Mouse (Mus musculus) naive thymus-derived CD4-positive, alpha-beta T cell, adult 2 months (primary cell): ENCODE measurements around the gene Atxn1.

Experiments used
- DNase-seq: peaks from one replicate; pipeline ENCODE4 v3.0.0-alpha.2; 2011; ENCODE audit warnings: low read depth

Atxn1 gene

DNA sequence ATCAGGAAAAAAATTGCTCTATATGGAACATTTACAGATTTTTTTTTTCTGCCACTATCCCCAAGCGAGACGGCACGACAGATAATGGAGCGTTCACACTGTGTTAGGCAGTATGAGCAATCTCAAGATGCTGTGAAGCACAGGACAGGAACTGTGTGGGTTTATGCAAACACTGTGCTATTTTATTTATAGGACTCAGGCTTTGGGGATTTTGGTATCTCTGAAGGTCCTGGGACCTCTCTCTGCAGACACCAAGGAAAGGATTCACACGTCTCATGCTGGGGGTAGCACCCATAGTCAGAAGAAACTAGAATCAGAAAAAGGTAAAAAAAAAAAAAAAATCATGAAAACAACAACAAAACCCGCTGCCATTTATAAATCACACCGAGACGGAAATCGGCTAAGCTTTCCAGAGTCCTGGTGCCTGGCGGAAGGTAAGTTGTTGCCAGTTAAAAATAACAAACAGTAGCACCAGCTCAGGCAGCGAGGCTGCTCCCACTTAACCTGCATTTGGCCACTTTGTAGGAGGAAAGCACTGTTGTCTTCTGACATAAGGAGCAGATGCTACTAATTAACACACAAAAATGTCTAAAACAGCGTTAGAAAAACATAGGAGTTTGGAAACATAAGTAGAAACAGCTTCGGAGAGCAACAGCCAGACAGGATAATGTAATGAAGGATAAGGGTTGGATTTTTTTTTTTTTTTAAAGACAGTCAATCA lies 102.8 kb downstream of the Atxn1 start:
- DNase-seq = no peak

DNA sequence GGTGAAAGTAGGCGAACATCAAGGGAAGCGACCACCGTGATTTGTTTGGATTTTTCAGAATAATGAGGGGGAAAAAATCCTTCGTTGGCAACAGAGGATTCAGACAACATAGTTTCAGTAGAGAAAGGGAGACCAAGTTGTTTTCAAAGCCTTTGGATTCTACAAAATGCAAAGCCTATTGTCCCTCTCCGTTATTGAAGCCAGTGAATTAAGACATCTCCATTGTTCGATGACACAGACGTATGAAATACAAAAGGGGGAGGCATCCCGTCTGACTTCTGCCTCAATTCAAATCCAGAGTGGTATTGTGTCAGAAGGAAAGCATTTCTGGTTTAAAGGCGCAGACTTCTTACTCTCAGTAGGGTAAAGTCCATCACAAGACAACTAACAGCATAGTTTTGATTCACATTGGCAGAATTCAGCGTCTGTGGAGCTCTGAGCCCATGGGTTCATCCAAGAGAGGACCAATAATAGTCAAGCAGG lies 103.7 kb downstream of the Atxn1 start:
- DNase-seq = no peak

- DNase-seq = no peak
Measured at GRCm38 (mm10) chr13:45859081-45859709, 105.6 kb downstream of the Atxn1 start.

DNA sequence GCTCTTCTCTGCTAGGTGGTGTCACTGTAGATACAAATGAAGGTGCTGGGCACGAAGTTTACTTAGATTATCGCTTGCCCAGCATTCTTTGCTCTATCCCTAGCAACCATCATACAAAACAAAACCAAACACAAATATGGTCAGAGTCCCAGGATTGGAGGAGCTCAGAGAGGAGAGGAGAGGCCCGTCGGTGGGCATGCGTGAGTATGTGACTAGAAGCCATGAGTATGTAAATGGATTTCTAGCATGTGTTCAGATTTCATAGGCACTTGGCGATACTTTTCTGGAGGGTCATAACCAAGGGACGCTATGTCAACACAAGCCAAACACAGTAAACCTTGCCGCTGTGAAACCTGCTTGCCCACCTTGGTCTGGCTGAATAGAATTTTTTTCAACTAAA lies 107.4 kb downstream of the Atxn1 start:
- no peak for DNase-seq

GRCm38 (mm10) chr13:45854531-45854930 lies 110.3 kb downstream of the Atxn1 start:
- no peak for DNase-seq

DNA sequence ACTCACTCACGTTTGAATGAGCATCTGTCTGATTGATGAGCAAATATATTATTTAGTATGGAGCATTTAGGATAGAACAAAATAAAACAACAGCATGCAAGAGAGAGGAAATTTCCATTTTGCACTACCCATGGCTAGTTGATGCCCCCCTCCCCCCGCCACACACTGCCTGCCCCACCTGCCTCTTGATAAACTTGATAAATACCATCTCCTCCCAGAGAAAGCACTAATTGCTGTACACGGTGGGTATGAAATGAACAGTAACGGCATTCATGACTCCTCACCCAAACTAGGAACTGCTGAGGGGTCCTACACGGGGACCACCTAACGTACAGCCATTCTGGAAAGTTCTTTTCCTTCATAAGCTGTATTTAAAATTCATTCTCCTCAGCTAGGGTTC lies 111.1 kb downstream of the Atxn1 start:
- DNase-seq = no peak

DNA sequence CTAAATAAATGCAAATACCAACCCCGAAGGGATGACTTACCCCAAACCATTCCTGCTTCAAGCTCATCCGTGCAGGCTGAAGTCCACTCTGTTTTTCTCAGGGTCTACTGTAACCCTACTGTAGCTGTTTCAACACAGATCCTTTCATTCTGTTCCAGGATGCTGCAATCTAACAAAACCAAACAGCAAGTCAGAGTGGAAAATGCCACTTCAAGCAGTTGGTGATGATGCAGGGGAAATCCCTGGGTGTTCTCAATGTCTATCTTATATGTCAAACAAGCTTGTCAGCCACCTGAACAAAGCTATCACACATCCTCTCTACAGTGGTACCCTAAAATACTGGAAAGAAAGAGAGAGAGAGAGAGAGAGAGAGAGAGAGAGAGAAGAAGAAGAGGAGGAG lies 112.5 kb downstream of the Atxn1 start:
- DNase-seq = peak; percentile 68

DNA sequence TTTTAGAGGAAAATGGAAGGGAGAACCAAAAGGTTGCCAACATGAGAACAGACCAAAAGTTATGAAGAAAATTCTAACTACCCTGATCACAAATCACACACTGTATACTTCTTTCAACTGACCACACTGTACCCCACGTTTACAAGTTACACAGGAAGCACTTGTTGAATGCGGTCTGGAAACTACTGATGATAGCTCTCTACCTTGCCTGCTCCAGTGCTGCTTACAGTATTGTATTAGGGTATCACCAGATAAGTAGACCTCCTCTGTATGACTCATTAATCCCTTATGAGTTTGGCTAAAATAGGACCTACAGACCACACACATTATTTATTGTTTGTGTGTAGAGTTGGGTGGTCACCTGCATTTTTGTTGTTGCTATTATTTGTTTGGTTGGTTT lies 113.1 kb downstream of the Atxn1 start:
- DNase-seq = no peak

DNA sequence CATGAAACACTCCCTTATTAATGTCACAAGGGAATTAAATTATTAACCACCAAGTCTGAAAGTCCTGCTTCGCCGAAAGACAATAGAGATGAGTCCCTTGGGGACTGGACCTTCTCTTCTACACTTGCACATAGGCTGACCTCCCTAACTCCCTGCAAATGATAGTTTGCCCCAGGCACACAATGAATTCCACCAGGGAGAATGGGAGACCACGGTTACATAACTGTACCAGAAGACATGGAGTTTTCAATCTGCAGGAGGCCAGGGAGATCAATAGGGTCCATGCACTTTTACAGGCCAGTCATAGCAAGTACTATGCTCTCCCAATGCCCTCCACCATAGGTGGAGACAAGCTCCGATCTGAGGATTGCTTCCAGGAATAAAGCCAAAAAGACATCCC lies 113.7 kb downstream of the Atxn1 start:
- no peak for DNase-seq

GRCm38 (mm10) chr13:45850181-45850974 lies 114.4 kb downstream of the Atxn1 start:
- peak; percentile 47 for DNase-seq

DNA sequence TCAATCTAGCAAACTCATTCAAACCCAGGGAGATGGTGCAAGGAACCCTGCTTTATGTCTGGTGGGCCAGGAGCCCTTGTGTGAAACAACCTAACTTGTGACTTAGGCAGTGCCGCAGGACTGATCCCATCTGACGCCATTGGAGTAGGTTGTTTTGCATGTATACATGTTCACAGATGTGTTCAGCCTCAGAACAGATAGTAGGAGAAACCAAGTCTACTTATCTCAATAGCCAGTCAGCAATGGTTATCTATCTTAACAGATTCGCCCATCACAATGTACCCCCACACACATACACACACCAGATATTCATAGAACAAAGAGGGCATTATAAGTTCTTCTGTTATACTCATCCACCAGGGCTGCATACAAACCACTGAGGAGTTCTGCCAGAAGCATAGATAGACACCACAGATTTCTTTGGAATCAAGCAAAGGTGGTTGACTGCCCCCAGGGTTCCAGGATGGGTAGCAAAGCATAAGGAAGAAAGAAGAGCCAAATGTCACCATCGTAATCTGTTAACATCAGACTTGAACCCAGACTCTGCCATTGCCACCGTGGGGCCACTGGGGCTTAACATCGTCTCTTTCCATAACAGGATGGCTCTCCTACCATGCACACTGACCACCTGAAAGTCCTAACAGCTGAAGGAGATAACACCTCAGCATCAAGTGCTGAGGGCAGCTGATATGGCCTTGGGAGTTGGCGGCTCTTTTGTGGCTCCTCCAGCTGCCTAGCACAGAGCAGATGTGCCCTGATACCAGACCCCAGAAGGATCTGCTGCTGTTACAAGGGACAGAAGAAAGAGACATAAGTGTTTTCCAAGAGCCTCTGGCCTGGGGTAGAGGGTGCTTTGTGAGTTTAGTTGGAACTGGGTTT lies 115.4 kb downstream of the Atxn1 start:
- DNase-seq = no peak

- DNase-seq = no peak
Measured at GRCm38 (mm10) chr13:45842511-45843055, 122.2 kb downstream of the Atxn1 start.

GRCm38 (mm10) chr13:45839901-45840300 lies 124.9 kb downstream of the Atxn1 start:
- no peak for DNase-seq

- no peak for DNase-seq
Measured at GRCm38 (mm10) chr13:45837609-45838220, 127.1 kb downstream of the Atxn1 start.

- DNase-seq = no peak
Measured at GRCm38 (mm10) chr13:45836377-45837054, 128.3 kb downstream of the Atxn1 start.

- DNase-seq = no peak
Measured at GRCm38 (mm10) chr13:45834300-45834699, 130.5 kb downstream of the Atxn1 start.

DNA sequence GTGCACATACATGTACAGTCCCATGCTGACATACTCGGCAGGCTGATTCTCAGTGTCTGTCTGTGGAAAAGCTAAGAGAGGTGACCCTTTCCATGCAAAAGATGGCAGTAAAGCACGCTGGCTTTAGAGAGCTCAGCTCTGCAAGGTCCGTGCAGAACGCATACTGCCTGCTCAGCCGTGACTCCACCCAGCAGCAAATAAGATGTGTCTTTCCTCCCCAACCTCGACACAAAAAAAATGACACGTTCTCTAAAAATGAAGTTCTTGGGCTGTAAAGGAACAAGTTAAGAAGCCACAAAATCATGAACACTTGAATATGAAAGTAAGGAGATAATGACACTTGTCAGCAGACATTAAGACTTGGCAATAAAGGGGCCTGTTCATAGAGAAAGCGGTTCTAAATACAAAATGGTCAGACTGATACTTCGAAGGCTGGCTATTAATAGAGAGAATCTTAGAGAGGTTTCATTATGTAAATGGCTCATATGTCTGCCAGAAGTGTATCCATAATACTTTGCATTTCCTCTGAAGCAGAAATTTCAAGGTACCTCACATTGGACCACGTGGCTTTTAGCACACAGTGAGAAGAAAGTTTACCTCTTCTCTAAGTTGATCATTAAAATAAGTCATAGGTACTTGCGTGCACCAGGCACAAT lies 132.0 kb downstream of the Atxn1 start:
- DNase-seq = no peak

DNA sequence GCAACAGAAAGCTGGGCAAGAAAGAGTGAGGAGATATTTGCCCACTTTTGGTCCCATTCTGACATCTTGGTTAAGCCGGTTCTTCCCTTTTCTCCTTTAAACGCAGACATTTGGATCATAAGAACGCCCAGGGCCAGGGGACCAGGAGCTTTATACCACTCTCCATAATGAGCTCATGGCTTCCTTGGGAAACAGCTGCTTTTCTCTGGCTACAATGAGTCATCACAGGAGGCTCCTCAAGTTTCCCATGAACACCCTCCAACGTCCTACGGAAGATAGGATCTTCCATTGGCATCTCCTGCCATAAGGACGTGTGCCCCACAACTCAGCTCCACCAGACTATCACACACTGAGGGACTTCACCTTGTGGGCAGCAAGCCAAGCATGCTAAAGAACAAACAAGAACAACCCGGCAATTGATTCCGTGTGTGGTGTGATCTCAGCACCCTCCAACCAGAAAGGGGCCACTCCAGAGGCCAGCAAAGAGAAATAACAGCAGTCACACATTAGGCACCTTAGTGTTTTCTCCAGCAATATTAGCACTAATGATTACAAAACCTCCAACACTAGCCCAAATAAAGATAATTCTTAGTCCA lies 135.4 kb downstream of the Atxn1 start:
- no peak for DNase-seq

DNA sequence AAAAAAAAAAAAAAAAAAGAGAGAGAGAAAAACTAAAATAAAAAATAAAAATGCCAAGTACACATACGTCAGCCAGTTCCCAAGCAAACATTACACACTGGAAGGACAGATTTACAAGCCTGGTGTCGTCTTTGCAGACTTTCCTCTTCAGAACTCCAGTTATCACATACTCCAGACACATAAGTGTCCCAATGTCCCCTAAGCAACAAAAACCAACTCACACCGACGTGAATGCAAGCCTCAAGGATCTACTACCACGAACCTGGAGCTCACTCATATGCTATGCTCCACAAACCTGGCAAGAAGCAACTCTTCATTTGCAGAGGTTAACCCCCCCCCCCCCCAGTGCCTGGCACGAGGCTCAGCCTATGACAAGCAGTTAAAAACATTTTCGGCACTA lies 136.8 kb downstream of the Atxn1 start:
- no peak for DNase-seq

GRCm38 (mm10) chr13:45827619-45828018 lies 137.2 kb downstream of the Atxn1 start:
- DNase-seq = no peak
